Mouse (Mus musculus): Measurements from ENCODE around the gene Slit3.

DNA sequence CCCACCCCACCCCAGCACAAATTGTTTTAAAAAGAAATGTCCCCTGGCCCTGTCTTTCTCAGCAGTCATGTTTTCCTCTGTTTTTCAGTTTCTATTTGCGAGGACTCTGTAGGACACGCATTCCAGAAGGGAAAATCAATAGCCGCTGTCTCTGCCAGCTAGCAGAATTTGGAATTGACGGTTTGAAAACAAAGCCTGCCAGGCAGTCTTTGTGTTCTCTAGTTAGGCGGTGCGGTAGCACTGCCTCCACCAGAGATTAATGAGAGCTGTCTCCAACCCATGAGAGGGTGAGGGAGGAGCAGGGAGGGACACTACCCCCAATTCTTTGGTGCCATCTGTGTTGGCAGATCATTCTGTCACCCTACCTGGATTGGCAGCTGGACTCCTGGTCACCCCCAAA is 392.3 kb downstream of the Slit3 start:
- TF ChIP-seq CTCF (conservative IDR thresholded peaks at IDR 0.05; ENCODE audit: low read length): no peak
- no peak for TF ChIP-seq POU5F1 (IDR thresholded peaks at IDR 0.05; ENCODE audit: borderline replicate concordance, low read length)
- TF ChIP-seq NANOG (IDR thresholded peaks at IDR 0.05; ENCODE audit: borderline replicate concordance, low read length): no peak

Measured in E14TG2a.4 (cell line).